Mouse (Mus musculus) thymus, adult 2 months (tissue): ENCODE measurements at regions not wholly inside any gene's neighbourhood (a gene's known extent, or its start where the extent isn't known, plus 50 kb on each side); places are given as distances from the start of the nearest gene placed in this dataset.

Experiments
- DNase-seq: peaks from one replicate; pipeline ENCODE4 v3.0.0; 2021
- H3K27ac ChIP-seq: fragments of 200-500 bp; 2 replicates; pipeline ENCODE4 v1.5.1; 2012; ENCODE audit warnings: low read length, control low read depth; ENCODE audit not compliant: control insufficient read depth, insufficient read depth
- H3K27me3 ChIP-seq: fragments of 200-500 bp; 2 replicates; pipeline ENCODE4 v1.6.1; 2012; ENCODE audit warnings: mild to moderate bottlenecking, low read length, moderate library complexity, mixed read lengths; ENCODE audit not compliant: control insufficient read depth, insufficient read depth
- H3K36me3 ChIP-seq: fragments of 200-500 bp; 2 replicates; pipeline ENCODE4 v1.6.1; 2012; ENCODE audit warnings: mild to moderate bottlenecking, low read length, moderate library complexity; ENCODE audit not compliant: control insufficient read depth, insufficient read depth
- H3K4me1 ChIP-seq: fragments of 200-500 bp; replicated peaks from 2 replicates; pipeline ENCODE4 v1.6.1; 2012; ENCODE audit warnings: low read length; ENCODE audit not compliant: control insufficient read depth, insufficient read depth
- H3K4me3 ChIP-seq: fragments of 200-500 bp; 2 replicates; pipeline ENCODE4 v1.5.1; 2012; ENCODE audit warnings: mild to moderate bottlenecking, low read length, control low read depth, moderate library complexity; ENCODE audit not compliant: control insufficient read depth, insufficient read depth
- CTCF ChIP-seq: fragments of 200-500 bp; IDR thresholded peaks from 2 replicates; pipeline ENCODE4 v1.5.1; 2012; ENCODE audit warnings: mild to moderate bottlenecking, control low read depth, low read length, moderate library complexity, borderline replicate concordance; ENCODE audit not compliant: control insufficient read depth, poor library complexity, insufficient read depth; ENCODE audit errors: extremely low read depth
- POLR2A ChIP-seq: fragments of 200-500 bp; IDR thresholded peaks from 2 replicates; pipeline ENCODE4 v1.6.1; 2012; ENCODE audit warnings: mild to moderate bottlenecking, low read length, control low read depth, moderate library complexity; ENCODE audit not compliant: control insufficient read depth, poor library complexity, insufficient read depth; ENCODE audit errors: extremely low read depth
- WGBS: fragments of 180-500 bp; shearing (Covaris S2); methylation state at CpG from one replicate; pipeline ENCODE4 v1.1.7; 2018; 5-methylcytosine and 5-hydroxymethylcytosine counted together

GRCm38 (mm10) chr11:113132078-113133064, 350.3 kb downstream of the Sox9 start:
- no peaks in the 10 kb centered on the region for H3K36me3 ChIP-seq
- no peak for TF ChIP-seq POLR2A
- no peak for TF ChIP-seq CTCF
- H3K27me3 ChIP-seq = no peaks in the 10 kb centered on the region
- DNase-seq = no peak
- 92% methylated on average over 23 of the region's 23 CpGs for WGBS
- no peaks in the 10 kb centered on the region for H3K4me1 ChIP-seq
- H3K27ac ChIP-seq = no peak overlapping the region
- no peak overlapping the region for H3K4me3 ChIP-seq

- TF ChIP-seq CTCF = no peak
- no peak for TF ChIP-seq POLR2A
Observed at GRCm38 (mm10) chr11:113133407-113133806, 351.4 kb downstream of the Sox9 start.

GRCm38 (mm10) chr11:113135261-113135660, 353.2 kb downstream of the Sox9 start:
- Histone ChIP-seq H3K36me3 (no peaks in the 10 kb centered on the region), H3K4me1 (no peaks in the 10 kb centered on the region), H3K27ac (no peak overlapping the region), H3K4me3 (no peak overlapping the region), H3K27me3 (no peaks in the 10 kb centered on the region)
- 64% methylated on average over 5 of the region's 5 CpGs for WGBS
- no peak for DNase-seq
- no peak for TF ChIP-seq CTCF
- no peak for TF ChIP-seq POLR2A

More at GRCm38 (mm10) chr11:113133407-113133806, 351.4 kb downstream of the Sox9 start:
- 85% methylated on average over 4 of the region's 4 CpGs for WGBS
- no peak overlapping the region for H3K27ac ChIP-seq
- no peaks in the 10 kb centered on the region for H3K36me3 ChIP-seq
- no peaks in the 10 kb centered on the region for H3K27me3 ChIP-seq
- no peaks in the 10 kb centered on the region for H3K4me1 ChIP-seq
- no peak for DNase-seq
- H3K4me3 ChIP-seq = no peak overlapping the region

- Histone ChIP-seq H3K27ac (no peak overlapping the region), H3K27me3 (no peaks in the 10 kb centered on the region), H3K36me3 (no peaks in the 10 kb centered on the region), H3K4me1 (no peaks in the 10 kb centered on the region), H3K4me3 (no peak overlapping the region)
- no peak for DNase-seq
- WGBS = 98% methylated on average over 5 of the region's 5 CpGs
- no peak for TF ChIP-seq CTCF
- TF ChIP-seq POLR2A = no peak
Observed at GRCm38 (mm10) chr11:113138462-113138861, 356.4 kb downstream of the Sox9 start.

- no peak for TF ChIP-seq POLR2A
- no peak for TF ChIP-seq CTCF
- no peaks in the 10 kb centered on the region for H3K4me1 ChIP-seq
- WGBS = 92% methylated on average over 9 of the region's 9 CpGs
- no peak overlapping the region for H3K27ac ChIP-seq
- DNase-seq = no peak
- no peaks in the 10 kb centered on the region for H3K36me3 ChIP-seq
- H3K4me3 ChIP-seq = no peak overlapping the region
- no peaks in the 10 kb centered on the region for H3K27me3 ChIP-seq
Observed at GRCm38 (mm10) chr11:113140595-113140994, 358.6 kb downstream of the Sox9 start.

GRCm38 (mm10) chr11:113142816-113143215, 360.8 kb downstream of the Sox9 start:
- Histone ChIP-seq H3K27me3 (no peaks in the 10 kb centered on the region), H3K27ac (no peak overlapping the region), H3K36me3 (no peaks in the 10 kb centered on the region), H3K4me1 (no peaks in the 10 kb centered on the region), H3K4me3 (no peak overlapping the region)
- 61% methylated on average over 1 of the region's 1 CpGs for WGBS
- no peak for TF ChIP-seq CTCF
- TF ChIP-seq POLR2A = no peak
- DNase-seq = no peak
